Mouse (Mus musculus): ENCODE measurements at regions not wholly inside any gene's neighbourhood (a gene's known extent, or its start where the extent isn't known, plus 50 kb on each side); places are given as distances from the start of the nearest gene placed in this dataset.

GRCm38 (mm10) chr19:56054186-56054585 lies 232.8 kb upstream of the Habp2 start:
- TF ChIP-seq CTCF (IDR thresholded peaks at IDR 0.05; ENCODE audit: low read depth) (no peak), EP300 (optimal IDR thresholded peaks at IDR 0.05) (no peak)

Measured in stomach, postnatal 0 days (tissue).